Mouse (Mus musculus) frontal cortex, adult (tissue): Measurements from ENCODE around the gene Kcnk1.

Experiments
- ATAC-seq: cut with Nextera tagmentation; 2 replicates; pipeline ENCODE4 v1.9.2; 2017; ENCODE audit warnings: mild to moderate bottlenecking, moderate library complexity, mixed read lengths; ENCODE audit not compliant: low TSS enrichment

Kcnk1 gene

GRCm38 (mm10) chr8:125996031-125996839 is 1.3 kb downstream of the Kcnk1 start:
- no peak for ATAC-seq

GRCm38 (mm10) chr8:125996980-125997379 is 2.0 kb downstream of the Kcnk1 start:
- ATAC-seq: no peak

- 0 out of 2 replicates have a peak, but pooled peaks have one; percentile 9 for ATAC-seq
Observed at GRCm38 (mm10) chr8:125997550-125997949, 2.6 kb downstream of the Kcnk1 start.

GRCm38 (mm10) chr8:125999842-126000395 is 4.9 kb downstream of the Kcnk1 start:
- no peak for ATAC-seq

- no peak for ATAC-seq
Observed at GRCm38 (mm10) chr8:126003546-126003945, 8.6 kb downstream of the Kcnk1 start.

GRCm38 (mm10) chr8:126004953-126005352 is 10.0 kb downstream of the Kcnk1 start:
- no peak for ATAC-seq

GRCm38 (mm10) chr8:126006310-126006990 is 11.5 kb downstream of the Kcnk1 start:
- ATAC-seq: peak; percentile 70

GRCm38 (mm10) chr8:126007538-126008330 is 12.8 kb downstream of the Kcnk1 start:
- no peak for ATAC-seq

- no peak for ATAC-seq
Observed at GRCm38 (mm10) chr8:126008945-126009344, 14.0 kb downstream of the Kcnk1 start.

- no peak for ATAC-seq
Observed at GRCm38 (mm10) chr8:126010900-126011299, 15.9 kb downstream of the Kcnk1 start.

GRCm38 (mm10) chr8:126012334-126012733 is 17.4 kb downstream of the Kcnk1 start:
- ATAC-seq: no peak

- no peak for ATAC-seq
Observed at GRCm38 (mm10) chr8:126013646-126014045, 18.7 kb downstream of the Kcnk1 start.

GRCm38 (mm10) chr8:126021932-126022331 is 27.0 kb downstream of the Kcnk1 start:
- peak; percentile 71 for ATAC-seq

- no peak for ATAC-seq
Observed at GRCm38 (mm10) chr8:126023706-126024305, 28.8 kb downstream of the Kcnk1 start.

GRCm38 (mm10) chr8:126024891-126025290 is 29.9 kb downstream of the Kcnk1 start:
- no peak for ATAC-seq

GRCm38 (mm10) chr8:126026121-126026520 is 31.2 kb downstream of the Kcnk1 start:
- ATAC-seq: no peak

GRCm38 (mm10) chr8:126026584-126026983 is 31.6 kb downstream of the Kcnk1 start:
- no peak for ATAC-seq

GRCm38 (mm10) chr8:126027486-126027885 is 32.5 kb downstream of the Kcnk1 start:
- ATAC-seq: no peak

- peak; percentile 42; the same call in 1 of the 2 replicates for ATAC-seq
Observed at GRCm38 (mm10) chr8:126028941-126029340, 34.0 kb downstream of the Kcnk1 start.

- ATAC-seq: no peak; the same call in 1 of the 2 replicates
Observed at GRCm38 (mm10) chr8:126032776-126033175, 37.8 kb downstream of the Kcnk1 start.

- peak; percentile 29; the same call in 1 of the 2 replicates for ATAC-seq
Observed at GRCm38 (mm10) chr8:126035046-126035445, 40.1 kb downstream of the Kcnk1 start.
